In genomic region chr15:97721008-97721701, GRCm38 (mm10) we compare ENCODE assay signal across 14 mouse cellular contexts. TPM values are rescaled to one million over a fixed set of nuclear protein-coding genes. Genes with fewer than 3 reads are reported as not detected.
DNase-seq lines count a peak whose midpoint lies in the region; ATAC-seq and TF ChIP-seq lines count a peak whose summit lies in the region.
"Had no signal": no experiment of that assay in that cellular context is flagged by ENCODE, and none has a peak within 500 bp of the region (broad histone marks: within the 10 kb centered on the region; RNA-seq: fewer than 3 reads in every experiment).

No protein-coding gene starts in this region.

- no peaks in the 10 kb centered on the region for H3K27me3 ChIP-seq in liver, postnatal 0 days (ENCODE audit: insufficient read depth, low read length)
- H3K27me3 ChIP-seq in liver, embryonic 11.5 days (replicated peaks; ENCODE audit: control insufficient read depth, insufficient read depth, low read length), result 0 out of 2 replicates have a peak, but pooled peaks cover 3% of the 10 kb centered on the region
- no peaks in the 10 kb centered on the region for H3K27me3 ChIP-seq in limb, embryonic 10.5 days (ENCODE audit: low read depth, poor library complexity, severe bottlenecking)
- H3K27me3 ChIP-seq: intestine, embryonic 15.5 days had no signal

- no peak for TF ChIP-seq CTCF in liver, postnatal 0 days (IDR thresholded peaks at IDR 0.05; ENCODE audit: low read depth)

- no peaks in the 10 kb centered on the region for H3K36me3 ChIP-seq in liver, postnatal 0 days (replicated peaks; ENCODE audit: insufficient read depth, low read length)
- no peaks in the 10 kb centered on the region for H3K36me3 ChIP-seq in liver, embryonic 11.5 days (ENCODE audit: control insufficient read depth, insufficient read depth, low read length)
- no peaks in the 10 kb centered on the region for H3K36me3 ChIP-seq in limb, embryonic 10.5 days
- H3K36me3 ChIP-seq: intestine, embryonic 15.5 days had no signal

- H3K4me1 ChIP-seq in liver, postnatal 0 days (ENCODE audit: insufficient read depth), result no peaks in the 10 kb centered on the region
- no peaks in the 10 kb centered on the region for H3K4me1 ChIP-seq in liver, embryonic 11.5 days (replicated peaks; ENCODE audit: control insufficient read depth, insufficient read depth, low read length)
- H3K4me1 ChIP-seq in brown adipose tissue, adult 24 weeks (ENCODE audit: control insufficient read depth, insufficient read depth, insufficient read length, low read length), result peaks cover 21% of the 10 kb centered on the region
- H3K4me1 ChIP-seq in limb, embryonic 10.5 days, result peaks cover 23% of the 10 kb centered on the region
- H3K4me1 ChIP-seq: intestine, embryonic 15.5 days had no signal

- no peak for TF ChIP-seq EP300 in liver, postnatal 0 days (IDR thresholded peaks at IDR 0.05; ENCODE audit: low read depth)

- ATAC-seq in liver, postnatal 0 days, result peak; percentile 50
- ATAC-seq in liver, embryonic 11.5 days (replicated peaks; ENCODE audit: low FRiP score), result no peak
- ATAC-seq in monocyte, adult 5-6 weeks (replicated peaks; ENCODE audit: insufficient number of reproducible peaks, low FRiP score, low TSS enrichment, poor library complexity, severe bottlenecking), result no peak
- ATAC-seq: intestine, embryonic 15.5 days had no signal

- no peaks in the 10 kb centered on the region for H3K9me3 ChIP-seq in liver, postnatal 0 days (ENCODE audit: low read length)
- no peaks in the 10 kb centered on the region for H3K9me3 ChIP-seq in liver, embryonic 11.5 days (ENCODE audit: control insufficient read depth, low read length)
- H3K9me3 ChIP-seq in limb, embryonic 10.5 days (replicated peaks), result no peaks in the 10 kb centered on the region
- H3K9me3 ChIP-seq: intestine, embryonic 15.5 days had no signal

- H3K4me3 ChIP-seq in liver, postnatal 0 days (ENCODE audit: low read depth, low read length), result no peak overlapping the region
- H3K4me3 ChIP-seq in liver, embryonic 11.5 days (ENCODE audit: low read depth, low read length), result no peak overlapping the region
- H3K4me3 ChIP-seq in brown adipose tissue, adult 24 weeks (ENCODE audit: insufficient read depth, low read depth, low read length), result no peak overlapping the region
- H3K4me3 ChIP-seq in limb, embryonic 10.5 days, result no peak overlapping the region
- H3K4me3 ChIP-seq: intestine, embryonic 15.5 days had no signal

- peak; percentile 34 for DNase-seq in liver, postnatal 0 days
- DNase-seq in liver, embryonic 11.5 days (ENCODE audit: low spot score), result no peak
- no peak for DNase-seq in limb, embryonic 10.5 days (ENCODE audit: low spot score)
- DNase-seq in thymus, postnatal 0 days (ENCODE audit: low spot score), result peak; percentile 89
- no peak for DNase-seq in gastrocnemius, postnatal 10 days
- DNase-seq in cerebellum, adult 8-10 months, result no peak
- DNase-seq: gastrocnemius, postnatal 14 days; liver had no signal

- WGBS in liver, postnatal 0 days (ENCODE audit: insufficient replicate concordance), result 49% methylated on average over 15 of the region's 15 CpGs
- 76% methylated on average over 15 of the region's 15 CpGs for WGBS in liver, embryonic 11.5 days
- 75% methylated on average over 15 of the region's 15 CpGs for WGBS in limb, embryonic 10.5 days

- H3K27ac ChIP-seq in liver, postnatal 0 days (ENCODE audit: low read depth), result peak overlapping the region; percentile 70
- H3K27ac ChIP-seq in liver, embryonic 11.5 days (ENCODE audit: low read depth, low read length), result no peak overlapping the region
- H3K27ac ChIP-seq in brown adipose tissue, adult 24 weeks (replicated peaks; ENCODE audit: low read depth, low read length), result peak overlapping the region; percentile 95
- H3K27ac ChIP-seq in limb, embryonic 10.5 days, result peak overlapping the region; percentile 51
- H3K27ac ChIP-seq: intestine, embryonic 15.5 days; macrophage had no signal

- H3K4me2 ChIP-seq in liver, postnatal 0 days (ENCODE audit: low read depth, low read length), result no peak overlapping the region
- H3K4me2 ChIP-seq in liver, embryonic 11.5 days, result no peak overlapping the region
- H3K4me2 ChIP-seq: intestine, embryonic 15.5 days had no signal

- no peak overlapping the region for H3K9ac ChIP-seq in liver, postnatal 0 days (replicated peaks)
- no peak overlapping the region for H3K9ac ChIP-seq in liver, embryonic 11.5 days (ENCODE audit: low read depth, low read length)
- H3K9ac ChIP-seq: intestine, embryonic 15.5 days had no signal

RNA-seq across cellular contexts. Expression of gene Endou, which starts 10.0 kb away (rescaled TPM):
- 0.66 and 0.82 TPM in 2 replicates for polyA plus RNA-seq in liver, postnatal 0 days (2015; fragmentation: Nextera tagmentation; extraction: Ambion mirVana)
- polyA plus RNA-seq in liver, embryonic 11.5 days (2014; fragmentation: Nextera tagmentation; extraction: Ambion mirVana), result not detected in 2 replicates
- polyA plus RNA-seq in brown adipose tissue, adult 24 weeks (2012; ENCODE audit: insufficient read depth, insufficient read length, missing spikeins), result 0.63 and 2.0 TPM in 2 replicates
- 0.16 and 0.26 TPM in 2 replicates for polyA plus RNA-seq in limb, embryonic 10.5 days (2016; fragmentation: Nextera tagmentation; extraction: Ambion mirVana)
- 159 and 186 TPM in 2 replicates for polyA plus RNA-seq in thymus, postnatal 0 days (2015; fragmentation: Nextera tagmentation; extraction: Ambion mirVana)
- total RNA-seq in gastrocnemius, postnatal 10 days (2021), result under 1 TPM; 0.56 to 0.82 TPM
- total RNA-seq in monocyte, adult 5-6 weeks (2017), result 0.32 to 1.6 TPM in 2 of 3 replicates, not detected in the other
- polyA plus RNA-seq: embryonic facial prominence, embryonic 11.5 days; neural tube, embryonic 14.5 days had no signal

RNA-seq across cellular contexts. Expression of gene Rpap3, which starts 15.5 kb away (rescaled TPM):
- polyA plus RNA-seq in liver, postnatal 0 days (2015; fragmentation: Nextera tagmentation; extraction: Ambion mirVana), result 6.7 and 7.8 TPM in 2 replicates
- polyA plus RNA-seq in liver, embryonic 11.5 days (2014; fragmentation: Nextera tagmentation; extraction: Ambion mirVana), result 35.5 and 41.4 TPM in 2 replicates
- polyA plus RNA-seq in brown adipose tissue, adult 24 weeks (2012; ENCODE audit: insufficient read depth, insufficient read length, missing spikeins), result 7.5 and 8.8 TPM in 2 replicates
- 36.2 and 36.3 TPM in 2 replicates for polyA plus RNA-seq in limb, embryonic 10.5 days (2016; fragmentation: Nextera tagmentation; extraction: Ambion mirVana)
- 31.1 and 31.7 TPM in 2 replicates for polyA plus RNA-seq in thymus, postnatal 0 days (2015; fragmentation: Nextera tagmentation; extraction: Ambion mirVana)
- 10 to 100 TPM; 10.2 to 13.2 TPM for total RNA-seq in gastrocnemius, postnatal 10 days (2021)
- 7.9 to 17.5 TPM (median 14.1 TPM) in 3 replicates for total RNA-seq in monocyte, adult 5-6 weeks (2017)

RNA-seq across cellular contexts. Expression of gene Rapgef3, which starts 46.6 kb away (rescaled TPM):
- polyA plus RNA-seq in liver, postnatal 0 days (2015; fragmentation: Nextera tagmentation; extraction: Ambion mirVana), result 1.5 and 1.9 TPM in 2 replicates
- polyA plus RNA-seq in liver, embryonic 11.5 days (2014; fragmentation: Nextera tagmentation; extraction: Ambion mirVana), result 4.1 and 4.5 TPM in 2 replicates
- polyA plus RNA-seq in brown adipose tissue, adult 24 weeks (2012; ENCODE audit: insufficient read depth, insufficient read length, missing spikeins), result 6.1 and 6.6 TPM in 2 replicates
- polyA plus RNA-seq in limb, embryonic 10.5 days (2016; fragmentation: Nextera tagmentation; extraction: Ambion mirVana), result 6.4 and 6.7 TPM in 2 replicates
- 61.7 and 72.6 TPM in 2 replicates for polyA plus RNA-seq in thymus, postnatal 0 days (2015; fragmentation: Nextera tagmentation; extraction: Ambion mirVana)
- 1 to 10 TPM; 7.4 to 8.5 TPM for total RNA-seq in gastrocnemius, postnatal 10 days (2021)
- 0.19 to 5.1 TPM (median 1.8 TPM) in 3 replicates for total RNA-seq in monocyte, adult 5-6 weeks (2017)

RNA-seq across cellular contexts. Expression of gene Slc48a1, which starts 57.2 kb away (rescaled TPM):
- 59.0 and 61.1 TPM in 2 replicates for polyA plus RNA-seq in liver, postnatal 0 days (2015; fragmentation: Nextera tagmentation; extraction: Ambion mirVana)
- 55.0 and 62.1 TPM in 2 replicates for polyA plus RNA-seq in liver, embryonic 11.5 days (2014; fragmentation: Nextera tagmentation; extraction: Ambion mirVana)
- polyA plus RNA-seq in brown adipose tissue, adult 24 weeks (2012; ENCODE audit: insufficient read depth, insufficient read length, missing spikeins), result 70.5 and 79.9 TPM in 2 replicates
- 17.0 and 23.5 TPM in 2 replicates for polyA plus RNA-seq in limb, embryonic 10.5 days (2016; fragmentation: Nextera tagmentation; extraction: Ambion mirVana)
- polyA plus RNA-seq in thymus, postnatal 0 days (2015; fragmentation: Nextera tagmentation; extraction: Ambion mirVana), result 44.5 and 48.3 TPM in 2 replicates
- total RNA-seq in gastrocnemius, postnatal 10 days (2021), result 10 to 100 TPM; 34.5 to 42.6 TPM
- 20.0 to 22.8 TPM (median 22.4 TPM) in 3 replicates for total RNA-seq in monocyte, adult 5-6 weeks (2017)

Comparison
In these comparisons a context has a peak if more than half of its experiments do, and no peak if none do; other contexts are left out.
1. DNase-seq: peak in liver, postnatal 0 days (single experiment) and thymus, postnatal 0 days (single experiment); none in liver, embryonic 11.5 days (single experiment), limb, embryonic 10.5 days (single experiment), gastrocnemius, postnatal 10 days (single experiment) and cerebellum, adult 8-10 months (single experiment).
2. RNA of gene Endou, which starts 10.0 kb away (polyA plus RNA-seq): 159 to 186 TPM in thymus, postnatal 0 days; 0.63 to 2.0 TPM in brown adipose tissue, adult 24 weeks, 0.66 to 0.82 TPM in liver, postnatal 0 days, 0.16 to 0.26 TPM in limb, embryonic 10.5 days and not detected in liver, embryonic 11.5 days; every median in the first group is over 10 times any median in the second.